Mouse (Mus musculus): ENCODE measurements around the gene Ppp1r21. TPM values are rescaled to one million over a fixed set of nuclear protein-coding genes. Genes with fewer than 3 reads are reported as not detected.

Gene Ppp1r21
- total RNA-seq, 2 experiments from 2014 or later: 10.1 to 10.8 TPM

DNA sequence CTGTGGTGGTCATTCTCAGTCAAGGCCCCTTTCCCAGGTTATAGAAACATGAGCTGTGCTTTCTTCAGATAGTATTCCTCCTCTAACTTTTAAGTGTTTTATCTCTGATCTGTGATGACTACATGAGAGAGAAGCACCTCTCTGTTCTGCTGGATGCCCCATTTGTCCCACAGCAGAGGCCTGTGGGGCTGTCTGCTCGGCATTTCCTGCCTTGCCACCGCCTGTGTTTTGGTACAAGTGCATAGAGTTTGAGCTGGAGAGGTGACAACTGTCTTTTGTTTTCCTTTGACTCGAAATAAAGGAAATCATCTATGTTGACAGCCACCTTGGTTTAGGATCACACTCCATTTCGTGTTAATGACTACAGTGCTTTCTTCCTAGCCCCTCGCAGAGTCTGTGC lies 44.9 kb downstream of the Ppp1r21 start:
- DNase-seq: no peak

DNA sequence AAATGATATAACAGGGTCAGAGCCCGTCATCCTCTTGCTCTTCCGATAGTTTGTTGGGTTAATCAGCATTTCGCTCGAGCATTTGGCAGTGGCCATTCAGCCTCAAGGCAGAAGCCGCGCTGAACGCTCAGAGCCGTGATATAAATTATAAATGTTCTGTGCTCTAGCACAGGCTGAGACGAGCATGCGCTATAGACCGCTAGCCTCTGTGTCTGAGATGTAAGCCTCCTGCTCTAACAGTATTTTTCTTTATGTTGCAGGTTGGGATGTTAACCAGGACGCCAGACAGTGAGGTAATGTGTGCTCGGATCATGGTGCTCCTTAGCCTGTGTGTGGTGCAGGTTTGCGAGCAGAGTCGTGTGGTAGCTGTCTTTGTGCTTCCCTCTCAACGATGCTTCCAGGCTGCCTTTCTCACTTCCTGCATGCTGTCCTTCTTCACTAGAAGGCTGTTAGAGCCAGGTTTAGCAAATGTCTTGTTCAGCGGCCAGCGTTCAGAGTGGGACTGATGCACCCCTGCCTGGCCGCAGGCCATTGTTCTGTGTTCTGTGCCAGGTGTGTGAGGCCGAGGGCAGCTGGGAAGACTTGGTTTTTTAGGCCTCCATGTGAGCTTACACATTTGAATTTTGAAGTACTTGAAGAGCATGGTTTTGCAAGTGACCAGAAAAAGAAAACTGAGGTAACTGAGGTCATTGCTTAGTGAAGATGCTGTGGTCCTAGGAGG lies 48.8 kb downstream of the Ppp1r21 start:
- DNase-seq: no peak

GRCm38 (mm10) chr17:88580556-88580955 lies 50.6 kb downstream of the Ppp1r21 start:
- DNase-seq: no peak

DNA sequence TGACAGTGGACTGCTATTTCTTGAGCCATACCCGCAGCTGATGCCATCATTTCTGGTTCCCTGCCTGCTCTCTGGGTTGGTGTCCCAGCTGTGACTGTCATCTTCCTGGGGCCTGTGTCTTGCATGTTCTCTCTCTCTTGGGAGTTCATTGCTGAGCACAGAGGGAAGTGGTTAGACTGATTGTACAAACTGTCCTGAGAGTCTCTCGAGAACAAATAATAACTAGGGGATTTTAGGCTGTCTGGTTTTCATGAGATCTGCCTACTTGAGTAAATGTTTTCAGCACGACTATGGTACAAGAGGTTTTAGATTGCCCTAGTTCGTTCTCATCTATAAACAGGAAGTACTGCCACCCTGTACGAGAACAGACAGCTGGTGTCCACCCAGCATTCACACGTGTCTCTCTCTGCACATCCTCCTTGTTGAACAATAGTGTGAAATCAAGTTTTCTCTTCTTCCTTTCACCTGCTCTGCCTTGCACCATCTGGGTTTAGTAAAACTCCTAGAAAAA lies 51.6 kb downstream of the Ppp1r21 start:
- peak; percentile 56 to 77 for DNase-seq

GRCm38 (mm10) chr17:88582999-88583398 lies 53.1 kb downstream of the Ppp1r21 start:
- DNase-seq: no peak

GRCm38 (mm10) chr17:88583411-88583810 lies 53.5 kb downstream of the Ppp1r21 start:
- DNase-seq: no peak

DNA sequence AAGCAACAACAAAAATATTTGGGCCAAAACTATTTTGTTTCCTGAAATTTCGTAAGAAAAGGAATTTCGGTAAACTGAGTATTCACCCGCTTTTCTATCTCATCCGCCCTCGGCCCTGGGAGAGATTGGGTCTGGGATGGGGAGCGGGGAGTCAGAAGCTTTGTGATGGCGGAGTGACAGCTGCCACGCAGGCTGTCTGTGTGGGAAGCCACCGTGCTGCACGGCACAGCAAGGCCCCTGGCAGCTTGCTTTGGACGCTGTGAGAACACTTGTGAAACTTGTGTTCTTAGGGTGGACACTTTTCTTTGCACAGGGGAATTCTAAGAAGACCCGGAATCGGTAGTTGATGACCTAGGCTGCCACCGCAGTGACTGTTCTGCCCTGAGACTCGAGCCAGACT lies 57.5 kb downstream of the Ppp1r21 start:
- DNase-seq: no peak

DNA sequence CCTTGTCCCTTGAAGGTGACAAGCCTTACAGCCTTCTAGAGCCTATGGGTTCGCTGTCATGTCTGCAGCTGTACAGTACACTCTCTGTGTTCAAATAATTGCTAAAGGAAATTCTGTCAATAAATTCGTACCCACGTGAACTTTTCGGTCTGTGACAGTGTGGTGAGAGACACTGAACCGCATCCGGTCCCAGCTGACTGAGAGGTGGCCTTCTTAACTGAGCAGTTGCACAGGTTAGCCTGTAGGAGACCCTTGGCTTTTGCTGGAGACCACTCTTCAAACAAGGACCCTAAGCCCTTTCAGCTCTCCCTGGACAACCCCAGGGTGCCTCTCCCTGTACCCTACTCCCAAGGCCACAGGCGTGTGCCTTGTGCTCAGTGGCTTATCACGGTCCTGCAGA lies 58.3 kb downstream of the Ppp1r21 start:
- DNase-seq: no peak

- DNase-seq: no peak
Measured at GRCm38 (mm10) chr17:88590251-88590650, 60.3 kb downstream of the Ppp1r21 start.

DNA sequence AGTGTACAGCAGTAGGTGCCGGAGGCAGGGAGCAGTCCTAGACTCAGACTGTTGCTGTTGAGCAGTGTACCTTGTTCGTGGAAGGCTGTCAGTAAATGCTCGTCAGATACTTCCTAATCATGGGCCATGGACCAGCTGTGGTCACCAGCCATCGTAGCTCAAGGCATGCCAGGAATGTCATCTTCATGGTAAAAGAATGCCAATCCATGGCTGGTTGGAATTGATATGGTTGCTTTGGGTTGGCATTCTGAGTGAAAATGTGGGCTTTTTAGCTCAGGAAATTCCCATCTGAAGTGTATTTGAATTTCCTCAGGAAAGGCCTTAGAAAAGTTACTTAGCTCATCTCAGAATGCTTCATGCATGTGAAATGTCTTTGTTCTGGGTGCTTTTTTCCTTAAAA lies 65.2 kb downstream of the Ppp1r21 start:
- DNase-seq: no peak

DNA sequence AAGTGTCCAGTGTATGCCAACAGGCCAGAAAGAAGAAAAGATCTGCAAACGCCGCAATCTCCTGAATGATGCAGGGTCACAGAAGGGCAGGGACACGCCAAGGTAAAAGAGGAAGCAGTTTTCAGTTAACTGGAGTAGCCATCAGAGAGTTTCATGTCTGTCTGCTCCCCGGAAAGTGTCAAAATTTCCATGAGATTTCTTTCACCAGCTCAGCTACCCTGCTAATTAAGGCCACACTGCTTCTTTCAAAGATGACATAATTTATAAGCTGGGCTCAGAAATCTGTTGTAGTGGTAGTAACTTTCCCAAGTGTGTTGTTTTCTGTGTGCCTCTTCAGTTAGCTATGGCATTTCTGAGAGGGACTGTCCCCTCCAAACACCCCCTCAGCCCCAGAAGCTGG lies 66.2 kb downstream of the Ppp1r21 start:
- no peak for DNase-seq

- DNase-seq: no peak
Measured at GRCm38 (mm10) chr17:88596544-88597221, 66.8 kb downstream of the Ppp1r21 start.

GRCm38 (mm10) chr17:88597222-88598055 lies 67.5 kb downstream of the Ppp1r21 start, which contains the start of gene Ston1:
Gene Ston1, plus strand, starts transcription at chr17:88597684.
- DNase-seq: peak; percentile 83 to 88

- DNase-seq: no peak
Measured at GRCm38 (mm10) chr17:88598056-88598420, 68.1 kb downstream of the Ppp1r21 start.

DNA sequence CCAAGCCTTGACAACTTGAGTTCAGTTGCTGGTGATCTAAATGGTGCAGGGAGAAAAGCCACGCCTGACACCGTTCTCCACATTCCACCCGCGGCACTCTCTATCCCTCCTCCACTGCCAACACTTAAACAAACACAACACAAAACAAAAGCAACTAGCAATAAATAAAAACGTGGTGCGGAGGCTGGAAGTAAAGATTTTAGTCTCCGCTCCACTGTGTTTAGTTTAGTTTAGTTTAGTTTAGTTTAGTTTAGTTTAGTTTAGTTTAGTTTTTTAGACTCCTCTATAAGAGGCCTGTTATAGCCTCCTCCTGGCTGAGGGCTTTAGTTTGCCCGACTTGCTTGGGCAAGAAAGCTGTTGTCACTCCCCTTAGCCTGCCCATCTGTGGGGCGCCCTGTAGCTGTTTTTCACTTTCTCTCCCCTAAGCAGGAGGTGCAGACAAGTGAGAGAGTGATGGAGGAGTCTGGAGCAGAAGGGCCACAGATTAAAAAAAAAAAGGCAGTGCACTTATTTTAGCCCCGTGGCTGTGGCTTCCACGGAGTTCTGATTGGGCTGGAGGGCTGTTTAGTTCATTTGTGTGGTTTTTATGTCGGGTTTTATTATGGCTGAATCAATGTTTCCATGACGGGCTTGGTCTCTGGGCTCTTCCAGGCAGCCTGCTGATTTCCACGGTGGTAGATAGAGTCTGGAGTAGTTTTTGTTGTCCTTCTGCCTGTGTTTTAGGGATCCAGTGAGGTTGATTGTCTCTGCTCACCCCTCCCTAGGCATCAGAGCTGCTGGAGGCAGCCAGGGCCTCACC lies 68.9 kb downstream of the Ppp1r21 start:
- DNase-seq: peak; percentile 29 to 43

DNA sequence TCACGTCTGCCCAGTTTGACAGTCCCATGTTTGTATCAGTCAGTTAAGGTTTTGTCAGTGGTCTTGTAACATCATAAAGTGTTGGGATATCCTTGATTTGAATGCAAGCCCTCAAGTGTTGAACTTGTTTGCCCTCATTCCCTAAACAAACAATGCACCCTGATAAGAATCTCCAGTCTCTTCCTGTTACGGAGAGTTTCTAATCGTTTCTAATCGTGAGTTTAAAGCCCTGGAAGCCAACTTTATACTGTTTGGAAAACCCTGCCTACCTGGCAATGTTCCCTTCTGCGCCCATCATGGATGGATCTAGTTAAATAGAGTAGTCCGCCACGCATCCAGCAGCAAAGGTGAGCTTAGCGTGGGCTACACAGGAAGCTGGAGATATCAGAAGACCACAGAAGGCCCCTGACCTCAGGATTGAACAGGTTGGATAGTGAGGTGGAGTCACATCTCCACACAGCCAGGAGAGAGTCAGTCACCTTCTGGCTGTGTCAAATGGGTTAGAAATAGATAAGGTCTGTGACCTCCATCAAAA lies 70.6 kb downstream of the Ppp1r21 start:
- peak in 1 of 2 experiments; percentile 30 for DNase-seq

DNA sequence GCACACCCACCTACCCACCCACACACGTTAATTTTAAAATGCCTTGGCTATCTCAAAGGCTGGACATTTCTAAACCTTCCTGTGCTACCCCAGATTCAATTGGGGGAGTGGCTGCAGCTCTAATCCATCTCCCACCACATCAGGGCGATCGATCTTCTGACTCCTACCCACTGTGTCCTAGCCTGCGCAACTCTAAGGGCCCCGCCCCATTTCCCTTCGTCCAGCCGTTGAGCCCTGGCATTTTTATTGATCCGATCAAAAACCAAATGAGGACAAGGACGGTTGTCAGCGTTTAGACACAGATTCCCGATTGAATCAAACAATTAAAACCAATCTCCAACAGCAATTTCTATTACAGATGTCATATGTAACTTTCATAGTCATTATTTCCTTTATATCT lies 74.0 kb downstream of the Ppp1r21 start:
- DNase-seq: no peak

DNA sequence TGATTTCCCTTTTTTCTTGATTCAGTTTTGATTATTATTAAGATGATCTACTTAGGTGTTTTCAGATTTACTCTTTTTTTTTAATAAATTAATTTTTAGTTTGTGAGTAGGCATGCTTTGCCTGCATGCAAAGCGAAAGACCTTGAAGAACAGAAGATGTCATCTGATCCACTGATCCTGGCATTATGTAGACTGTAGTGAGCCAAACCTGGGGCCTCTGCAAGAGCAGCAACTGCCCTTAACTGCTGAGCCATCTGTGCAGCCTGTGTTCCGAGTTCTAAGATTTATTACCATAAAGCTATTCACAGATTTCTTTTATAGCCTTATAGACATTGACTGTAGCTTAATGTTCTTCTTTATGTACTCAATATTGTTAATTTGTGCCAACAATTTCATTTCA lies 76.1 kb downstream of the Ppp1r21 start:
- no peak for DNase-seq

- DNase-seq: no peak
Measured at GRCm38 (mm10) chr17:88609361-88609760, 79.4 kb downstream of the Ppp1r21 start.

DNA sequence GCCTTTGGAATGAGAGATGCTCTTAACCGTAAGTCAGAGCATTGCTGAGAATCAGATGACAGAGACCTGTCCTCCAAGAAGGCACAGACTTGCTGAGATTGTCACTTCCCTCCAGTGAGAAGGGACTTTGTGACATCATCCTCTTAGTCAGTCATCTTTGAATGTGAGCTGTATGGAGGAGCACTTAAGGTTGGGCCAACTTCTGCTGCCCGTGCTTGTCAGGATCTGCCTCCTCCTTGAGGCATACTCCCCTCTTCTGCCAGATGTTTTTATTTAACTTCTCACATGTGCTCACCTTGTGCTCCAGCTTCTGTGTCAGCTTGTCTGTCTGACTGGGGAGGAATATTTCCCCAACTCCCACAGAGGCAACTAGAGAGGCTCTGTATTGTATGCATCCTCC lies 81.1 kb downstream of the Ppp1r21 start:
- no peak for DNase-seq

DNA sequence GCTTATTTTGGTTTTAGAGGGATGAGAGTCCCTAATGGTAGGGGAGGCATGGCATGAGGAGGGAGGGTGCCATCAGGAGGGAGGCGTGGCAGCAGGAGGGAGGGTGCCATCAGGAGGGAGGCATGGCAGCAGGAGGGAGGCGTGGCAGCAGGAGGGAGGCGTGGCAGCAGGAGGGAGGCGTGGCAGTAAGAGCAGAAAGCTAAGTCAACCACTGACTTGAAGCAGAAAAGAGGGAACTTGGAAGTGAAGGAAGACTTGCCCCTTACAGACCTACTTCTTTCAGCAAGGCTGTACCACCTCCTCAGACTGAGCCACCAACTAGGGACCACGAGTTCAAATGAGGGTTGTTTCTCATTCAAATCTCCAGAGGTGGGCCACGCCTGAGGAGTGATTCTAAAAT lies 83.3 kb downstream of the Ppp1r21 start:
- DNase-seq: no peak

- no peak for DNase-seq
Measured at GRCm38 (mm10) chr17:88613721-88614120, 83.8 kb downstream of the Ppp1r21 start.
